ENCODE assay signal across 18 mouse cellular contexts in the genomic region with DNA sequence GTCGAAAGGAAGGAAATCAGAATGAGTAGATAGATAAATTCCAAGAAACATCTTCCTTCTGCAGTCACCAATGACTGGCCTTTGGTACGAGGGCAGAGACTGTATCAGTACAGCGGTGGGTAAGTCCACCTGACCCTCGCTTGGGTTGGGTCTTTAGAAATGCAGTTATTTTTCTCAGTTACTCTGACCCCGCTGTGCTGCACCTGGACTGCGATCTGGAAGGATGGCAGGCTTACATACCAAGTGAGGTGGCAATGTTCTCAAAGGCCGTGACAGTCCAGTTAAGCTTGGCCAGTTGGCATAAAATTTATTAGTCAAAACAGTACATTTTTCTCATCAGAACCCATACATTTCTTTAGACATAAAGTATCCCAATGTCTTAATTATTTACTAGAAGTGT.
"Had no signal": no experiment of that assay in that cellular context is flagged by ENCODE, and none has a peak within 500 bp of the region (broad histone marks: within the 10 kb centered on the region; RNA-seq: fewer than 3 reads in every experiment).

No protein-coding gene starts in this region.

- H3K27ac ChIP-seq: left cerebral cortex, adult 2 months; liver, embryonic 13.5 days; macrophage; midbrain, embryonic 12.5 days; midbrain, embryonic 15.5 days; neural tube, embryonic 12.5 days; neural tube, embryonic 15.5 days; stomach, embryonic 15.5 days had no signal

- H3K4me3 ChIP-seq: left cerebral cortex, adult 2 months; liver, embryonic 13.5 days; midbrain, embryonic 12.5 days; midbrain, embryonic 15.5 days; neural tube, embryonic 12.5 days; neural tube, embryonic 15.5 days; stomach, embryonic 15.5 days had no signal

- DNase-seq: kidney, adult 8-10 months; kidney, postnatal 14 days; layer of hippocampus, postnatal 36 days; liver, embryonic 13.5 days; lung, adult 2 months; lung, postnatal 14 days; right cerebral cortex, adult 18-20 months; right cerebral cortex, postnatal 14 days; right cerebral cortex, postnatal 4 days; thymus, postnatal 14 days; thymus, postnatal 4 days had no signal

- H3K27me3 ChIP-seq: liver, embryonic 13.5 days; midbrain, embryonic 12.5 days; midbrain, embryonic 15.5 days; neural tube, embryonic 12.5 days; neural tube, embryonic 15.5 days; stomach, embryonic 15.5 days had no signal

- H3K4me1 ChIP-seq: midbrain, embryonic 12.5 days; neural tube, embryonic 12.5 days; neural tube, embryonic 15.5 days; stomach, embryonic 15.5 days had no signal
